Mouse (Mus musculus): ENCODE measurements at regions not wholly inside any gene's neighbourhood (a gene's known extent, or its start where the extent isn't known, plus 50 kb on each side); places are given as distances from the start of the nearest gene placed in this dataset.

GRCm38 (mm10) chr13:85570886-85571527, 282.1 kb upstream of the Rasa1 start:
- Histone ChIP-seq H3K27me3 (no peaks in the 10 kb centered on the region), H3K27ac (replicated peaks) (no peak overlapping the region), H3K4me2 (replicated peaks) (no peak overlapping the region), H3K9me3 (no peaks in the 10 kb centered on the region), H3K9ac (replicated peaks) (no peak overlapping the region), H3K36me3 (no peaks in the 10 kb centered on the region), H3K4me1 (no peaks in the 10 kb centered on the region), H3K4me3 (no peak overlapping the region)
- no peak for ATAC-seq (ENCODE audit: low FRiP score, low read depth)
- WGBS: 61% methylated on average over 2 of the region's 2 CpGs

- Histone ChIP-seq H3K9me3 (no peaks in the 10 kb centered on the region), H3K4me1 (no peaks in the 10 kb centered on the region), H3K9ac (replicated peaks) (no peak overlapping the region), H3K36me3 (no peaks in the 10 kb centered on the region), H3K27ac (replicated peaks) (no peak overlapping the region), H3K4me3 (no peak overlapping the region), H3K27me3 (no peaks in the 10 kb centered on the region), H3K4me2 (replicated peaks) (no peak overlapping the region)
- WGBS: 90% methylated on average over 2 of the region's 2 CpGs
- ATAC-seq (ENCODE audit: low FRiP score, low read depth): no peak
Measured at GRCm38 (mm10) chr13:85557821-85558220, 268.9 kb upstream of the Rasa1 start.

- 0 out of 2 replicates have a peak, but pooled peaks have one; percentile 52 for ATAC-seq (ENCODE audit: low FRiP score, low read depth)
- WGBS: 12% methylated on average over 5 of the region's 5 CpGs
- no peaks in the 10 kb centered on the region for H3K36me3 ChIP-seq
Measured at GRCm38 (mm10) chr13:85556101-85556853, 267.3 kb upstream of the Rasa1 start.

GRCm38 (mm10) chr13:85553072-85553471, 264.1 kb upstream of the Rasa1 start:
- no peaks in the 10 kb centered on the region for H3K36me3 ChIP-seq
- H3K9ac ChIP-seq (replicated peaks): no peak overlapping the region
- H3K4me2 ChIP-seq (replicated peaks): no peak overlapping the region
- H3K4me3 ChIP-seq: no peak overlapping the region
- no peaks in the 10 kb centered on the region for H3K27me3 ChIP-seq
- WGBS: 83% methylated on average over 3 of the region's 3 CpGs
- no peak for ATAC-seq (ENCODE audit: low FRiP score, low read depth)
- no peaks in the 10 kb centered on the region for H3K4me1 ChIP-seq
- no peaks in the 10 kb centered on the region for H3K9me3 ChIP-seq
- no peak overlapping the region for H3K27ac ChIP-seq (replicated peaks)

More at GRCm38 (mm10) chr13:85556101-85556853, 267.3 kb upstream of the Rasa1 start:
- Histone ChIP-seq H3K27me3 (no peaks in the 10 kb centered on the region), H3K27ac (replicated peaks) (no peak overlapping the region), H3K9me3 (no peaks in the 10 kb centered on the region), H3K4me2 (replicated peaks) (no peak overlapping the region), H3K9ac (replicated peaks) (no peak overlapping the region), H3K4me1 (no peaks in the 10 kb centered on the region), H3K4me3 (no peak overlapping the region)

GRCm38 (mm10) chr13:85509671-85510070, 220.7 kb upstream of the Rasa1 start:
- no peaks in the 10 kb centered on the region for H3K27me3 ChIP-seq
- H3K9ac ChIP-seq (replicated peaks): no peak overlapping the region
- H3K9me3 ChIP-seq: no peaks in the 10 kb centered on the region
- 81% methylated on average over 1 of the region's 1 CpGs for WGBS
- no peaks in the 10 kb centered on the region for H3K4me1 ChIP-seq
- H3K4me3 ChIP-seq: no peak overlapping the region
- ATAC-seq (ENCODE audit: low FRiP score, low read depth): no peak
- no peak overlapping the region for H3K4me2 ChIP-seq (replicated peaks)
- no peak overlapping the region for H3K27ac ChIP-seq (replicated peaks)
- H3K36me3 ChIP-seq: no peaks in the 10 kb centered on the region

GRCm38 (mm10) chr13:85508552-85508951, 219.6 kb upstream of the Rasa1 start:
- H3K4me2 ChIP-seq (replicated peaks): no peak overlapping the region
- H3K9me3 ChIP-seq: no peaks in the 10 kb centered on the region
- no peaks in the 10 kb centered on the region for H3K27me3 ChIP-seq
- no peak for ATAC-seq (ENCODE audit: low FRiP score, low read depth)
- WGBS: 94% methylated on average over 1 of the region's 1 CpGs
- no peaks in the 10 kb centered on the region for H3K36me3 ChIP-seq
- H3K9ac ChIP-seq (replicated peaks): no peak overlapping the region
- H3K4me3 ChIP-seq: no peak overlapping the region
- H3K27ac ChIP-seq (replicated peaks): no peak overlapping the region
- H3K4me1 ChIP-seq: no peaks in the 10 kb centered on the region

GRCm38 (mm10) chr13:85507374-85508101, 218.6 kb upstream of the Rasa1 start:
- no peaks in the 10 kb centered on the region for H3K4me1 ChIP-seq
- WGBS: 66% methylated on average over 6 of the region's 6 CpGs
- no peak overlapping the region for H3K4me3 ChIP-seq
- no peaks in the 10 kb centered on the region for H3K27me3 ChIP-seq
- no peak overlapping the region for H3K9ac ChIP-seq (replicated peaks)
- H3K27ac ChIP-seq (replicated peaks): no peak overlapping the region
- no peak overlapping the region for H3K4me2 ChIP-seq (replicated peaks)
- no peaks in the 10 kb centered on the region for H3K36me3 ChIP-seq
- no peaks in the 10 kb centered on the region for H3K9me3 ChIP-seq
- ATAC-seq (ENCODE audit: low FRiP score, low read depth): no peak

- 89% methylated on average over 1 of the region's 1 CpGs for WGBS
- Histone ChIP-seq H3K9ac (replicated peaks) (no peak overlapping the region), H3K27ac (replicated peaks) (no peak overlapping the region), H3K9me3 (no peaks in the 10 kb centered on the region), H3K36me3 (no peaks in the 10 kb centered on the region), H3K4me3 (no peak overlapping the region), H3K27me3 (no peaks in the 10 kb centered on the region), H3K4me2 (replicated peaks) (no peak overlapping the region), H3K4me1 (no peaks in the 10 kb centered on the region)
- ATAC-seq (ENCODE audit: low FRiP score, low read depth): no peak
Measured at GRCm38 (mm10) chr13:85506875-85507274, 217.9 kb upstream of the Rasa1 start.

GRCm38 (mm10) chr13:85506030-85506429, 217.1 kb upstream of the Rasa1 start:
- Histone ChIP-seq H3K9me3 (no peaks in the 10 kb centered on the region), H3K4me3 (no peak overlapping the region), H3K27me3 (no peaks in the 10 kb centered on the region), H3K4me1 (no peaks in the 10 kb centered on the region), H3K27ac (replicated peaks) (no peak overlapping the region), H3K4me2 (replicated peaks) (no peak overlapping the region), H3K36me3 (no peaks in the 10 kb centered on the region), H3K9ac (replicated peaks) (no peak overlapping the region)
- WGBS: 75% methylated on average over 1 of the region's 1 CpGs
- no peak for ATAC-seq (ENCODE audit: low FRiP score, low read depth)

GRCm38 (mm10) chr13:85505046-85505445, 216.1 kb upstream of the Rasa1 start:
- WGBS: 86% methylated on average over 4 of the region's 4 CpGs
- ATAC-seq (ENCODE audit: low FRiP score, low read depth): no peak
- no peak overlapping the region for H3K4me3 ChIP-seq
- no peaks in the 10 kb centered on the region for H3K27me3 ChIP-seq
- H3K27ac ChIP-seq (replicated peaks): no peak overlapping the region
- no peaks in the 10 kb centered on the region for H3K9me3 ChIP-seq
- H3K4me1 ChIP-seq: no peaks in the 10 kb centered on the region
- no peak overlapping the region for H3K9ac ChIP-seq (replicated peaks)
- H3K36me3 ChIP-seq: no peaks in the 10 kb centered on the region
- no peak overlapping the region for H3K4me2 ChIP-seq (replicated peaks)

- H3K4me2 ChIP-seq (replicated peaks): no peak overlapping the region
- no peaks in the 10 kb centered on the region for H3K27me3 ChIP-seq
- no peak for ATAC-seq (ENCODE audit: low FRiP score, low read depth)
- H3K9ac ChIP-seq (replicated peaks): no peak overlapping the region
- H3K27ac ChIP-seq (replicated peaks): no peak overlapping the region
- H3K4me3 ChIP-seq: no peak overlapping the region
- 47% methylated on average over 4 of the region's 4 CpGs for WGBS
- H3K9me3 ChIP-seq: no peaks in the 10 kb centered on the region
- H3K4me1 ChIP-seq: no peaks in the 10 kb centered on the region
- no peaks in the 10 kb centered on the region for H3K36me3 ChIP-seq
Measured at GRCm38 (mm10) chr13:85504001-85504400, 215.1 kb upstream of the Rasa1 start.

GRCm38 (mm10) chr13:85498696-85499095, 209.8 kb upstream of the Rasa1 start:
- WGBS: 85% methylated on average over 2 of the region's 2 CpGs
- Histone ChIP-seq H3K27me3 (no peaks in the 10 kb centered on the region), H3K4me2 (replicated peaks) (no peak overlapping the region), H3K9ac (replicated peaks) (no peak overlapping the region), H3K4me1 (no peaks in the 10 kb centered on the region), H3K36me3 (no peaks in the 10 kb centered on the region), H3K9me3 (no peaks in the 10 kb centered on the region), H3K27ac (replicated peaks) (no peak overlapping the region), H3K4me3 (no peak overlapping the region)
- ATAC-seq (ENCODE audit: low FRiP score, low read depth): no peak
